Mouse (Mus musculus): Measurements from ENCODE around the gene U2af1l4.

Gene U2af1l4

GRCm38 (mm10) chr7:30586455-30587020, 23.4 kb downstream of the U2af1l4 start:
- no peak for DNase-seq (ENCODE audit: low read depth, low spot score)

DNA sequence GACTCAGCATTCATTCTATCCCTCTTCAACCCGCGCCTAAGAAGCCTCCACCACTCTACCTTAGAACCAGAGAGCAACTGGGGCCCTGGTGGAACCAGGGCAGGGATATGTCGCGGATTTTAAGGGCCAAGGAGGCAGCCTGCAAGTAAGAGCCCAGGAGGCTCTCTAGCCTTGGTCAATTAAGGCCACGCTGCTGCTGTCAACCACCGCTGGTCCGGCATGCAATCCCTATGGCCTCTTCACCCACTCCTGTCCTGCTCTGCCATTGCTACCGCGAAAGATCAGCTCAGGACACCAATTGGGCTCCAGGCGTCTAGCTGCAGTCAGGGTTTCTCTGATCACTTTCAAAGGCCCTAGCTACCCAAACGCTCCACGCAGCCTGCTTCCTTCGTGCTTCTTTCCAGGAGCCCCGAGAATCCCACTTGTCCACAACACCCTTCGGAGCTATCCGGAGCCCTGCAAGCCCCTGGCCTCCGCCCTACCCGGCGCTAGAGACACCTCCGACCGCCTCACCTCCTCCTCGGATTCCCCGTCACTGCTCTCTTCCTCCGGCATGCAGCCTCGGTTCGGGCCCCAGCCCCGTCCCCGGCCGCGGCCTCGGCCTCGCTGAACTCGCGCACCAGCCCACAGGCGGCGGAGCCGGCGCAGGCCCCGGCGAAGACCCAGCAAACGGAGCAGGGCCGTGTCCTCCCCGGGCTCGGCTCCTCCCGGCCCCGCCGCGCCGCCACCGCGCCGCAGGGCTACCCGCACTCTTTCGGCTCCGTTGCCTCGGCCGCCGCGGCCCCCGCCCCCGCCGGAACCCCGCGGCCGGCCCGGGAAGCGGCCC, 25.0 kb downstream of the U2af1l4 start:
- DNase-seq (ENCODE audit: low read depth, low spot score): peak; percentile 51

DNA sequence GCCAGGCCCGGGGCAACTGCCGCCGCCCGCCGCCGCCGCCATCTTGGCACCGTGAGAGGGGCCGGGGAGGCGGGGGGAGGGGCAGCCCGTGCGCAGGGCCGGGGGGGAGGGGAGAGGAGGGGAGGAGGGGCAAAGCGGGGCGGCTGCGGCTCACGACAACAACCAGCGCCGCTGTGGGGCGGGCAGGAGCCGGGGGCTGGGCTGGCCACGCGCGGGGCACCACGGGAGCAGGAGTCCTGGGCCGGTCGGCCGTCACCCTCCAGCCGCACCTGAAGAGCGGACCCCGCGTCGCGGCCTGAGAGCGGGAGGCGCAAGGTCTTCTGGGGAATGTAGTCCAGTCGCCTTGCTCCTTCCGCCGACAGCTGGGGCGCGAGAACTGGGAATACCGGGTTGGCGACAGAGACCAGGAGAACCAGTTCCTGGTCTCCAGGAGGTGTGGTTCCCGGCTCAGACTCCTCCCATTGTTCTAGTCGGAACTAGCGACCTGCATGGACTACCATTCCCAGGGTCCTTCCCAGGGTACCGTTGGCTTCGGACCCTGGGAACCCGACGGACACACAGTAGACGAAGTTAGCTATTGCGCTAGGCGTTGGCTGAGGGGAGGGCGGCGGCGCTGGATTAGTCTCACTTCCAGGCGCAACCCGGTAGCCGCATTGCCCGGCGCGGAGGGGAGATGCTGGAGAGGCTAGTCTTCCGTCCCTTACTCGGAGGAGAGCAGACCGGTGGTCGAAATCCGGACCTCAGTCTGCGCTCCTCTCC, 25.8 kb downstream of the U2af1l4 start, which contains the start of gene Kmt2b:
Kmt2b (minus strand) TSS at position 51 of the 759 bp plus-strand sequence.
- peak; percentile 97 for DNase-seq (ENCODE audit: low read depth, low spot score)

- peak; percentile 88 for DNase-seq (ENCODE audit: low read depth, low spot score)
Observed at GRCm38 (mm10) chr7:30589435-30590301, 26.6 kb downstream of the U2af1l4 start.

DNA sequence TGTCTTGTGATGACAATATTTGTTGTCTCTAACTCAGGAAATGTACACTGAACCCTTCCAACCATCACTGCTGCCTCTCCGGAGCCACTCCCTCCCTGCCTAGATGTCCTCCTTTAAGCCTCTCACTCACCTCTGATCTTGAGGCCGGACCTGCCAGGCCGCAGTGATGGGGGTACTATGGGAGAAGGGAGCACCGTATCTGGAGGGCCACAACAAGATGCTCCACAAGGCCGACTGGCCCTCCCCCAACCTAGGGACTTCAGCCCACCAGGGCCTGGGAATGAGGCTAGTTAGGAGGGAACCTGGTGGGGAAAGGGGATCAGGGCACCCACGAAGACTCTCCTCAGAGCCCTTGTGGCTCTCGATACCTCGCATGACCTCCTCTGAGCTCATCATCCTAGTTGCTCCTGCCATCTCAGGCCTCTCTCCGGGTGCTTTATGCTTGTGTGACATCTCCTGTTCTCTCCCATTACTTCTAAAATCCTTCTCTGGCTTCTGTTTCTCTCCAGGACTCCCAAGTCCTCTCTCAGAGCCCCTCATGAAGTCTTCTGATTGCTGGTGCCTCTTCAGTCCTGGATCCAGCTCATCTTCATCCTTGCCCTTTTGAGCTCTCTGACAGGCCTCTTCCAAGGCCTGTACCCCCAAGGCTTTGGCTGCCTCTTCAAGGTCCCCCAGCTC, 28.0 kb downstream of the U2af1l4 start:
- DNase-seq (ENCODE audit: low read depth, low spot score): no peak

- peak; percentile 33 for DNase-seq (ENCODE audit: low read depth, low spot score)
Observed at GRCm38 (mm10) chr7:30591605-30591951, 28.5 kb downstream of the U2af1l4 start.

- DNase-seq (ENCODE audit: low read depth, low spot score): peak; percentile 93
Observed at GRCm38 (mm10) chr7:30592772-30593423, 29.8 kb downstream of the U2af1l4 start.

DNA sequence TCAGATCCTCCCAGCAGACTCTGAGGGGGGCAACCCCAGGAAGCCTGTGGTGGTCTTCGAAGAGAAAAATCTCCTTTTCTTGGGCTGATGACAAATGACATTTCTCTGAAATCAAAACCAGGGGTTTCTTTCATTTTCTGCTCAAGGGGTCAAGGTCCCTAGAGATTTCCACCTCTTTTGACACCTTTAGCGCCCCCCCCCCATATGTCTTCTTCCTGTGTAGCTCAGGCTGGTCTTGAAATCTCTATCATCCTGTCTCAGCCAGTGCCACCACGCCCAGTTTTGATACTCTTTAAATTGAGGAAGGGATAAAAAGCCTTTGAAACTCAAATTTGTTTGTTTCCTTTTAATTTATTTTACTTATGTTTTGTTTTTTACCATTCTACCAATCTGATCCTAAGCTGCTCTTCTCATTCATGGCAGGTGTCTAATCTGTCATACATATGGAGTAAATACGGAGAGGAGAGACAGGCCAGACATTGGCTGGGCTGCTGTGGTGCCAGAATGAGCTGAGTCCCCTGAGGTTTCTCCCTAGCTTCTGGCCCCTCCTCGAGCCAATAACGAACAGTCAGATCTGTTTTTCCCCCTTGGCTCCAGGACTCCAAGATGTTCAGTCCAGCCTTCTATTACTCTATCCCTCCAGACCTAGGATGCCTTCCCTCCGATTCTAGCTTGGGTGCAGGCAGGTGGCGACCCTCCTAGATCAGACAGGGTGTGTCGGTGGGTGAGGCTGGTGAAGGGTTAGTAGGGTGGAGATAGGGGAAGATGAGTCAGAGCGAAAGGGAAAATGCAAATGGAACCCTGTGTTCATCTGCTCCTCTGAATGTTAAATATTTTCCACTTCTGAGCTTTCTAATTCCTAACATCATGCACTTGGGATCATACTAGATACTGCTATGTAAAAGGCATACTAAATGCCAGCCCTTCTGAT, 30.7 kb downstream of the U2af1l4 start:
- DNase-seq (ENCODE audit: low read depth, low spot score): peak; percentile 96

- no peak for DNase-seq (ENCODE audit: low read depth, low spot score)
Observed at GRCm38 (mm10) chr7:30594510-30595024, 31.5 kb downstream of the U2af1l4 start.

DNA sequence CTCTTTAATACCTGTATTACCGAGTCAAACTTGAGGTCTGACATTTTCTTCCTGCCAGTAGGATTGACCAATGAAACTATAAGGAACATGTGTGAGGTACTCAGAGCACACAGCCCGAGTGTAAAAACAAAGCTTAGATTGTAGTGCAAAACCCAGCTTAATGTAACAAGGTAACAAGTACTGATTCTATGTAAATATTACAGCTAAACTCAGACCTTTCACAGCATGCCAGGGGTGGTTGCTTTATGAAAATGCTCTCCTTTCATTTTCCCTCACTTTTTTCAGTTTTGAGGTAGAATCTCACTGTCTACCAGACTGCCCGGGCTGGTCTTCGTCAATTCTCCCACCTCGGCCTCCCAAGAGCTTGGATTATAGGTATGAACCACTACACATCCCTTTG, 33.0 kb downstream of the U2af1l4 start:
- DNase-seq (ENCODE audit: low read depth, low spot score): no peak

DNA sequence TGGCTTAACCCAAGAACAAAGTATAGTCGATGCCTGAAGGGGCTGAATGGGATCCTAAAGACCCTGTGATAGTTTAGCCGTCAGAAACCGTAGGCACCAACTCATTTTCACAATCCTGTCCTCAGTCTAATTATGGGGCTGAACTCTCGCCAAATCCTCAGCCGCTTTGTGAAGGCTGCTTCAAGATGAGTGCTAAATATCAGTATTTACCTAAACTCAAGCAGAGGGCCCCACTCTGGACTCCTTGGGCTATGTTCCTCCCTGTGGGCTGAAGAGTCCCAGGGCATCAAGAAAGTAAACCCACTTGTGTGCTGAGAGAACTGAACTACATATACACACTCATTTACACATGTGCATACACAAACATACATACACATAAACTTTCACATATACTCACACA, 33.7 kb downstream of the U2af1l4 start:
- DNase-seq (ENCODE audit: low read depth, low spot score): no peak

GRCm38 (mm10) chr7:30598786-30599185, 35.7 kb downstream of the U2af1l4 start, which contains the start of gene Zbtb32:
Gene Zbtb32 (minus strand): TSS chr7:30598909.
- DNase-seq (ENCODE audit: low read depth, low spot score): no peak

- no peak for DNase-seq (ENCODE audit: low read depth, low spot score)
Observed at GRCm38 (mm10) chr7:30599933-30600353, 36.8 kb downstream of the U2af1l4 start.

DNA sequence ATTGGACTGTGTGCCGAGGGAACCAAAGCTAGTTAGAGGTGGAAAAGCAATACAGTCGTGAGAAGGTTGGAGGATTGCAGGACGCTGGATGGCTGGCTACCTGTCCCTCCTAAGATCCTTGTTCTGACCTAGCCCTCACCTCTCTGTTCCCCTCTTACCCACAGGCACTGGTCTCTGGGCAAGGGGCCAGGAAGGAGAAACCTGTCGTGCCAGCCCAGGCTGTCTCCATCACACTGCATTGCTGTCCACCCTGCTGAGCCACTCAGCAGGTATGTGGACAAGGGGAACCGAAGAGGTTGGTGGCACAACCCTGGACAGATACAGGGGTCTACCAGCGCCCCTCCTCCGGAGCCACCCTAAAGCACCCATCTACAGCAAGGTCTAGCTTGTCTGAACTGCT, 37.5 kb downstream of the U2af1l4 start:
- no peak for DNase-seq (ENCODE audit: low read depth, low spot score)

DNA sequence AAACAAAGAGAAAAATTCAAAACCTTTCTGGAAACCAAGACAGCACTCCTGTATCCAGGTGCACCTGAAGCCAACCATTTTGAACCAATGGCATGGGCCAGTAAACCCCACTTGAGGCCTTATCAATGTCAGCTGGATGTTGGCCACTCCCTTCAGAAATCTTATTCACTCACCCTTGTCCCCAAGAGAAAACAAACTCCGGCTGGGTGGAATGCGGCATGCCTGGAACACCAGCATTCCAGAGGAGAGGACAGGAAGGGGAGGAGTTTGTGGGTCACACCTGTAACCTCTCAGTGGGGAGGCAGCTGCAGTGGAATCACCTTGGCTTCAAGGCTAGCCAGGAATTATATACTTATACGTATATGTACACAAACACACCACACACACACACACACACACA, 39.5 kb downstream of the U2af1l4 start:
- no peak for DNase-seq (ENCODE audit: low read depth, low spot score)

DNA sequence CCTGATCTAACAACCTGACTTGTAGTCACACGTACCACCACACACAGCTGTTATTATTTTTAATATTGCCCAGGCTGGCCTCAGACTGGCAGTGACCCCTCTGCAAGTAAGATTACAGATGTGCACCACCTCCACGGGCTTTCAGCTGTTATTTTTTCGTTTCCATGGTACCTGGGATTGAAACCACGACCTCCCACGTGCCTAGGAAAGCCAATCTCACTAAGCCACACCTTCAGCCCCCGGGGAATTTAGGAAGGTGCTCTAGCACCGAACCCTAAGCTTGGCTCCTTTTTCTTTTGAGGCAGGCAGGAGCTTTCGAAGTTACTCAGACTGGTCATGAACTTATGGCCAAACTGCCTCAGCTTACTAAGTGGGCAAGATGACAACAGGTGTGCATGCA, 41.3 kb downstream of the U2af1l4 start:
- DNase-seq (ENCODE audit: low read depth, low spot score): no peak

DNA sequence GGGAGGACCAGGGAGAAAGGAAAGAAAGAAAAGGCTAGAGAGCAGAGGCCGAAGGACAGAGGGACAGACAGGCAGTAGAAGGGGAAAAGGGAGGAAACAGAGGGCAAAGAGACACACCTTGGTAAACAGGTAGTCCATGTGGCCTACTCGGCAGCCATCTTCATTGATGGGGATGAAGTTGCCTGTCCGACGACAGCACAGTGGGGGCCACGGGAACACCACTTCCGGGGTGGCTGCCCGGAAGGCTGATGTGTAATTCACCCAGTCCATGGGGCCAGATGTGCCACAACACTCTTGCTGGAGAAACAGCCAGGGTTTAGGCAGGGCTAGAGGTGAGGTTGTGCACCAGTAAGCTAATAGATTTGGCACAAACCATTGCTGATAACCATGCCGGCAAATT, 41.8 kb downstream of the U2af1l4 start:
- DNase-seq (ENCODE audit: low read depth, low spot score): no peak

GRCm38 (mm10) chr7:30607706-30608309, 44.7 kb downstream of the U2af1l4 start:
- DNase-seq (ENCODE audit: low read depth, low spot score): peak; percentile 90

GRCm38 (mm10) chr7:30608476-30608875, 45.4 kb downstream of the U2af1l4 start:
- peak; percentile 88 for DNase-seq (ENCODE audit: low read depth, low spot score)
